Mouse (Mus musculus) testis, adult 2 months (tissue): Measurements from ENCODE around the gene Tmem82.

Source experiments
- CTCF ChIP-seq: fragments of 200-500 bp; IDR thresholded peaks from 2 replicates; pipeline ENCODE4 v1.5.1; 2012; ENCODE audit warnings: low read depth, mild to moderate bottlenecking, inconsistent platforms, low read length, moderate library complexity; ENCODE audit not compliant: control insufficient read depth, insufficient read depth, insufficient replicate concordance
- POLR2A ChIP-seq: fragments of 200-500 bp; IDR thresholded peaks from 2 replicates; pipeline ENCODE4 v1.6.1; 2012; ENCODE audit warnings: low read depth, mild to moderate bottlenecking, inconsistent platforms, low read length, moderate library complexity; ENCODE audit not compliant: control insufficient read depth

DNA sequence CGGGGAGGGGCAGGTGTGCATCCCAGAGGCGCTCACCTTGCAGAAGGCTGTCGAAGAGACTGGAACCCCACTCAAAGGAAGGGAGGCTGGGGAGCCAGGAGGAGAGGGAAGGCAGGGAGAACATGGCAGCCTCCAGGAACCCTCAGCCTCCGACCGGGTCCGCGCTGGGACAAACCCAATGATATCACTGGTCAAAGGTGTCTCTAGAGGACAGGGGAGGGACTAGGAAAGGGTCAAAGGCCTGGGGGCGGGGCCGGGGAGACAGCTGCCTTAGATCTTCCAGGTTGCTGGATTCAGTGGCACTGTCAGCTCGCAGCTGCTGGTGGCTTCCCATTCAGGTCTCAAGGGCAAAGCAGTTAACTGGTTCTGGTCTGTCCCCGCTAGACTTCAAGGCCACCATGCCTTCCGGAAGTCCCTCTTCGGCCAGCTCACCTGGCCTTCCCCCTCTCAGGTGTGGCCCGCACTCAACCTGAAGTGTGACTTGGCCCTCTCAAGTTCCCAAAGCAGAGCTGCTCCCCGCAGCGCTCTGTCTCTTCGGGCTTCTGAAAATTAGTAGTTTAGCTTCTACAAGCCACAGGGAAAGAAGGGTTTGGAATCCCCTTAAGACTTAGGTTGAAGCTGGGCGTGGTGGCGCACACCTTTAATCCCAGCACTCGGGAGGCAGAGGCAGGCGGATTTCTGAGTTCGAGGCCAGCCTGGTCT lies 419 bp downstream of the Tmem82 start:
- TF ChIP-seq POLR2A (no peak), CTCF (no peak)
